Mouse (Mus musculus): ENCODE results near the gene Kcnk10. TPM values are rescaled to one million over a fixed set of nuclear protein-coding genes. Genes with fewer than 3 reads are reported as not detected.

The Kcnk10 gene
- polyA plus RNA-seq, 1 experiment from 2014 or later = 0.44 TPM

- no peaks in the 10 kb centered on the region for H3K9me3 ChIP-seq (replicated peaks; ENCODE audit: control insufficient read depth, low read length)
- no peak overlapping the region for H3K4me2 ChIP-seq
- no peak overlapping the region for H3K4me3 ChIP-seq (ENCODE audit: low read depth, low read length)
- no peak overlapping the region for H3K27ac ChIP-seq (ENCODE audit: low read depth, low read length)
- H3K27me3 ChIP-seq (ENCODE audit: control insufficient read depth, insufficient read depth, low read length) = no peaks in the 10 kb centered on the region
- no peak overlapping the region for H3K9ac ChIP-seq (ENCODE audit: low read depth, low read length)
- no peak for ATAC-seq (replicated peaks; ENCODE audit: insufficient number of reproducible peaks, low FRiP score, low TSS enrichment)
- 85% methylated on average over 9 of the region's 9 CpGs for WGBS (ENCODE audit: insufficient replicate concordance)
- no peaks in the 10 kb centered on the region for H3K4me1 ChIP-seq (ENCODE audit: control insufficient read depth, insufficient read depth, low read length)
- no peaks in the 10 kb centered on the region for H3K36me3 ChIP-seq (ENCODE audit: control insufficient read depth, insufficient read depth, low read length)
Measured at GRCm38 (mm10) chr12:98544545-98545250, 33.4 kb downstream of the Kcnk10 start.

DNA sequence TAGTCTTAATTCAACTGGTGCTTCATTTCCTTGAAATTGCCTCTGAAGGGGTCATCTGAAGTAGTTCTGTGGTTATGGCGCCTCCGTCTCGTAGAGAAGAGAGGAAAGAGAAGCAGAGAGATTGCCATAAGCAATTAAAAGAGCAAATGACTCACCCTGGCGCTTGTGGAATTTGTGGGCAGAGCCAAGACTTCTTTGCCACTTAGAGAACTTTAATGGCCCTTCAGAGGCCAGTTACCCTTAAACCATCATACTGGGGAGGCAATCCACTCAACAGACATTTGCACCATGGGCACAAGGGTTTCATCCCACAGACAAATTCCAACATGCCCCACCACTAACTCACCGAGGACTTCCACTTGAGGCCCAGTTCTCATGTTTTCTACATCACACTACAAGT is 41.4 kb downstream of the Kcnk10 start:
- 84% methylated on average over 5 of the region's 5 CpGs for WGBS (ENCODE audit: insufficient replicate concordance)
- no peak for ATAC-seq (replicated peaks; ENCODE audit: insufficient number of reproducible peaks, low FRiP score, low TSS enrichment)
- H3K4me1 ChIP-seq (ENCODE audit: control insufficient read depth, insufficient read depth, low read length) = no peaks in the 10 kb centered on the region

DNA sequence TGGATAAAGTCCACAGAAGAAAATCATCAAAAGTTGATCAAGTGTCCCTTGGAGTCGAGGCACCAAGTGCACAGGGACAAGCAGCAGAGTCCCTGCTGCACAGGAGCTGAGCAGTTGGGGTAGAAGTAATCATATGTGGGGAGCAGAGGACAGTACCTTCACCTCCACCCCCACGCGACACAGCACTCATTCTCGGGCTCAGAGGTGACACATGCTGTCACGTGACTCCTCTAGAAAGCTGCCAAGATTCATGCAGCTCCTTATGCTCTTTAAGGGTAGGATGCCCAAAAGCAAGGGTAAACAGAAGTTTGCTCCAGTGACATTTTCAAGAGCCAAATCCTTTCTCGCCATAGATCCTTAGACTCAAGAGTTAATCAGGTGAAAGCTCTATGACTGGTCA is 42.1 kb downstream of the Kcnk10 start:
- Histone ChIP-seq H3K27ac (ENCODE audit: low read depth, low read length) (no peak overlapping the region), H3K4me1 (ENCODE audit: control insufficient read depth, insufficient read depth, low read length) (no peaks in the 10 kb centered on the region), H3K4me2 (no peak overlapping the region), H3K36me3 (ENCODE audit: control insufficient read depth, insufficient read depth, low read length) (no peaks in the 10 kb centered on the region), H3K9me3 (replicated peaks; ENCODE audit: control insufficient read depth, low read length) (no peaks in the 10 kb centered on the region), H3K9ac (ENCODE audit: low read depth, low read length) (no peak overlapping the region), H3K27me3 (ENCODE audit: control insufficient read depth, insufficient read depth, low read length) (no peaks in the 10 kb centered on the region), H3K4me3 (ENCODE audit: low read depth, low read length) (no peak overlapping the region)
- ATAC-seq (replicated peaks; ENCODE audit: insufficient number of reproducible peaks, low FRiP score, low TSS enrichment) = no peak
- WGBS (ENCODE audit: insufficient replicate concordance) = 83% methylated on average over 6 of the region's 6 CpGs

More for the DNA sequence above, 41.4 kb downstream of the Kcnk10 start:
- Histone ChIP-seq H3K36me3 (ENCODE audit: control insufficient read depth, insufficient read depth, low read length) (no peaks in the 10 kb centered on the region), H3K27ac (ENCODE audit: low read depth, low read length) (no peak overlapping the region), H3K9ac (ENCODE audit: low read depth, low read length) (no peak overlapping the region), H3K27me3 (ENCODE audit: control insufficient read depth, insufficient read depth, low read length) (no peaks in the 10 kb centered on the region), H3K4me2 (no peak overlapping the region), H3K9me3 (replicated peaks; ENCODE audit: control insufficient read depth, low read length) (no peaks in the 10 kb centered on the region), H3K4me3 (ENCODE audit: low read depth, low read length) (no peak overlapping the region)

DNA sequence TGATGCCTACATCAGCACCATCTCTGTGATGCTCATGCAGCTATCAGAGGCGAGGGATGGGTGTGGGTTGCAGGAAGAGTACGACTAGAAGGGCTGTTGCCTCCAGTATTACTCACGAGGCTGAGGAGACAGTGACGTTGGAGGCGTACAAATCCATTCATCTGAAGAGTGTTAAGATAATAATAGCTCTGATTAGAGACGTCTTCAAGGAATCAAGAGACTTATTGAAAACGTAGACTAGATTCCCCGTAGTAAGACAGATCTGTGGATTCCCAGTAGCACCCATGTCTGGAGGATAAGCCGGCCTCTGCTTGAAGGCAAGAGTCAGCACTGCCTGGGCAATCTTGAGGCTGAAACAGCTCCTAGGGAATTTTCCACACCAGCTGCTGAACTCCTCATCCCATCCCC is 42.6 kb downstream of the Kcnk10 start:
- Histone ChIP-seq H3K9me3 (replicated peaks; ENCODE audit: control insufficient read depth, low read length) (no peaks in the 10 kb centered on the region), H3K4me2 (no peak overlapping the region), H3K27me3 (ENCODE audit: control insufficient read depth, insufficient read depth, low read length) (no peaks in the 10 kb centered on the region), H3K9ac (ENCODE audit: low read depth, low read length) (no peak overlapping the region), H3K27ac (ENCODE audit: low read depth, low read length) (no peak overlapping the region), H3K4me1 (ENCODE audit: control insufficient read depth, insufficient read depth, low read length) (no peaks in the 10 kb centered on the region), H3K4me3 (ENCODE audit: low read depth, low read length) (no peak overlapping the region), H3K36me3 (ENCODE audit: control insufficient read depth, insufficient read depth, low read length) (no peaks in the 10 kb centered on the region)
- no peak for ATAC-seq (replicated peaks; ENCODE audit: insufficient number of reproducible peaks, low FRiP score, low TSS enrichment)
- 76% methylated on average over 9 of the region's 9 CpGs for WGBS (ENCODE audit: insufficient replicate concordance)

DNA sequence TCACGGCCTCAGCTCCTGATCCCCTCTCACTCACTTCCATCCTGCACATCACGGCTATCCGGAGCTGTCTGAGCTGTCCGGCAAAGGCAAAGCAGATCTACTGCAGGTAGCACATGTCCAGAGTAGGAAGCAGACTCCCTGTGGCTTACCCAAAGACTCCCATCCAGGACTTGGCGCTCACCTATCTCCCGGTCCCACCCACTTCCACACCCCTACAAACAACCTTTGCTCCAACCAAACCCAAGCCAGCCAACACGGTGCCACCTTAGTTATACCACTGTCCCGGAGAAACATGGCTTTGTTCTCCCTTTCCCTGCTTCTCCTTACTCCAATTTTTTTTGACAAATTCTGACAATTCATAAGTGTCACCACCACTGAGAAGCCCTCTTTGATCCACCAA is 49.5 kb downstream of the Kcnk10 start:
- no peak overlapping the region for H3K27ac ChIP-seq (ENCODE audit: low read depth, low read length)

DNA sequence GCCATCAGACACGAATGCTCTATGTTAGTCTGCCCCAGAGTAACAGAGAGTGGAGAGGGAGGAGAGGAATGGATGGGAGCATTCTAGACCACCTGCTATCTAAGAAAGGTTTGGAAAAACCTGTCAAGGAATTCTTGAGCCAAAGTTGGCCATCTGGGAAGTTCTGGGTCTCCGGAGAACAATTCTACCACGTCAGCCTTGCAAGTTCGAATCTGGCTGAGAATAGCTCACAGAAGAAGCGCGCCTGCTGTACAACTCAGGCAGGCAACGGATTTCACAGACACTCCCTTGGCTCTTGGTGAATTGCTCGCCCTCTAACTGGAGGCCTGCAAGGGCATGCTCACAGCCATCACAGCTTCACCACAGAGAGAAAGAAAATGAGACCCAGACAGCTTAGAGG is 52.7 kb downstream of the Kcnk10 start:
- Histone ChIP-seq H3K4me1 (ENCODE audit: control insufficient read depth, insufficient read depth, low read length) (no peaks in the 10 kb centered on the region), H3K36me3 (ENCODE audit: control insufficient read depth, insufficient read depth, low read length) (no peaks in the 10 kb centered on the region), H3K9me3 (replicated peaks; ENCODE audit: control insufficient read depth, low read length) (no peaks in the 10 kb centered on the region), H3K4me2 (no peak overlapping the region), H3K9ac (ENCODE audit: low read depth, low read length) (no peak overlapping the region), H3K27me3 (ENCODE audit: control insufficient read depth, insufficient read depth, low read length) (no peaks in the 10 kb centered on the region), H3K27ac (ENCODE audit: low read depth, low read length) (no peak overlapping the region), H3K4me3 (ENCODE audit: low read depth, low read length) (no peak overlapping the region)
- no peak for ATAC-seq (replicated peaks; ENCODE audit: insufficient number of reproducible peaks, low FRiP score, low TSS enrichment)
- WGBS (ENCODE audit: insufficient replicate concordance) = 59% methylated on average over 8 of the region's 8 CpGs

More for the DNA sequence above, 49.5 kb downstream of the Kcnk10 start:
- 84% methylated on average over 8 of the region's 8 CpGs for WGBS (ENCODE audit: insufficient replicate concordance)
- H3K4me2 ChIP-seq = no peak overlapping the region
- H3K36me3 ChIP-seq (ENCODE audit: control insufficient read depth, insufficient read depth, low read length) = no peaks in the 10 kb centered on the region
- no peak overlapping the region for H3K4me3 ChIP-seq (ENCODE audit: low read depth, low read length)
- H3K4me1 ChIP-seq (ENCODE audit: control insufficient read depth, insufficient read depth, low read length) = no peaks in the 10 kb centered on the region
- H3K27me3 ChIP-seq (ENCODE audit: control insufficient read depth, insufficient read depth, low read length) = no peaks in the 10 kb centered on the region
- no peaks in the 10 kb centered on the region for H3K9me3 ChIP-seq (replicated peaks; ENCODE audit: control insufficient read depth, low read length)
- no peak overlapping the region for H3K9ac ChIP-seq (ENCODE audit: low read depth, low read length)
- no peak for ATAC-seq (replicated peaks; ENCODE audit: insufficient number of reproducible peaks, low FRiP score, low TSS enrichment)

GRCm38 (mm10) chr12:98524331-98525311 is 53.5 kb downstream of the Kcnk10 start:
- no peaks in the 10 kb centered on the region for H3K4me1 ChIP-seq (ENCODE audit: control insufficient read depth, insufficient read depth, low read length)
- H3K27ac ChIP-seq (ENCODE audit: low read depth, low read length) = no peak overlapping the region
- no peaks in the 10 kb centered on the region for H3K36me3 ChIP-seq (ENCODE audit: control insufficient read depth, insufficient read depth, low read length)
- no peaks in the 10 kb centered on the region for H3K27me3 ChIP-seq (ENCODE audit: control insufficient read depth, insufficient read depth, low read length)
- no peak overlapping the region for H3K4me2 ChIP-seq
- no peak for ATAC-seq (replicated peaks; ENCODE audit: insufficient number of reproducible peaks, low FRiP score, low TSS enrichment)
- WGBS (ENCODE audit: insufficient replicate concordance) = 72% methylated on average over 13 of the region's 13 CpGs
- H3K4me3 ChIP-seq (ENCODE audit: low read depth, low read length) = no peak overlapping the region
- no peaks in the 10 kb centered on the region for H3K9me3 ChIP-seq (replicated peaks; ENCODE audit: control insufficient read depth, low read length)
- no peak overlapping the region for H3K9ac ChIP-seq (ENCODE audit: low read depth, low read length)

GRCm38 (mm10) chr12:98521311-98521710 is 56.8 kb downstream of the Kcnk10 start:
- Histone ChIP-seq H3K9me3 (replicated peaks; ENCODE audit: control insufficient read depth, low read length) (no peaks in the 10 kb centered on the region), H3K4me3 (ENCODE audit: low read depth, low read length) (no peak overlapping the region), H3K4me2 (no peak overlapping the region), H3K4me1 (ENCODE audit: control insufficient read depth, insufficient read depth, low read length) (no peaks in the 10 kb centered on the region), H3K36me3 (ENCODE audit: control insufficient read depth, insufficient read depth, low read length) (no peaks in the 10 kb centered on the region), H3K27ac (ENCODE audit: low read depth, low read length) (no peak overlapping the region), H3K9ac (ENCODE audit: low read depth, low read length) (no peak overlapping the region), H3K27me3 (ENCODE audit: control insufficient read depth, insufficient read depth, low read length) (no peaks in the 10 kb centered on the region)
- ATAC-seq (replicated peaks; ENCODE audit: insufficient number of reproducible peaks, low FRiP score, low TSS enrichment) = no peak
- WGBS (ENCODE audit: insufficient replicate concordance) = 80% methylated on average over 4 of the region's 4 CpGs

All from heart, embryonic 11.5 days (tissue).